Mouse (Mus musculus) lung, embryonic 14.5 days (tissue): Measurements from ENCODE around the gene Map2k7. TPM values are rescaled to one million over a fixed set of nuclear protein-coding genes. Genes with fewer than 3 reads are reported as not detected.

Experiments used
- ATAC-seq: fragments of 200-750 bp; cut with Nextera tagmentation; 2 replicates; pipeline ENCODE4 v1.8.0; 2017; ENCODE audit warnings: mild to moderate bottlenecking, moderate TSS enrichment, moderate library complexity; ENCODE audit not compliant: insufficient read depth
- DNase-seq: peaks from one replicate; pipeline ENCODE4 v3.0.0-alpha.2; 2015
- H3K27ac ChIP-seq: fragments of 300-500 bp; sonication (generic); 2 replicates; pipeline ENCODE4 v1.5.1; 2014; ENCODE audit warnings: low read depth, mild to moderate bottlenecking, moderate library complexity
- H3K27me3 ChIP-seq: fragments of 300-500 bp; sonication (generic); 2 replicates; pipeline ENCODE4 v1.6.1; 2014; ENCODE audit warnings: low read length, control low read depth; ENCODE audit not compliant: insufficient read depth
- H3K36me3 ChIP-seq: fragments of 300-500 bp; sonication (generic); 2 replicates; pipeline ENCODE4 v1.6.1; 2014; ENCODE audit warnings: control low read depth; ENCODE audit not compliant: insufficient read depth
- H3K4me1 ChIP-seq: fragments of 300-500 bp; sonication (generic); 2 replicates; pipeline ENCODE4 v1.6.1; 2014; ENCODE audit warnings: antibody characterized with exemption, control low read depth; ENCODE audit not compliant: insufficient read depth
- H3K4me2 ChIP-seq: fragments of 300-500 bp; sonication (generic); 2 replicates; pipeline ENCODE4 v1.6.1; 2014; ENCODE audit warnings: mild to moderate bottlenecking
- H3K4me3 ChIP-seq: fragments of 300-500 bp; sonication (generic); 2 replicates; pipeline ENCODE4 v1.5.1; 2014; ENCODE audit warnings: low read depth, low read length
- H3K9ac ChIP-seq: fragments of 300-500 bp; sonication (generic); 2 replicates; pipeline ENCODE4 v1.6.1; 2014
- H3K9me3 ChIP-seq: fragments of 300-500 bp; sonication (generic); 2 replicates; pipeline ENCODE4 v1.6.1; 2016; ENCODE audit warnings: low read depth, low read length, control low read depth
- CTCF ChIP-seq: IDR thresholded peaks from 2 replicates; pipeline ENCODE4 v1.5.1; 2016; ENCODE audit warnings: antibody characterized with exemption, low read depth
- WGBS: fragments of 180-500 bp; shearing (Covaris S2); extraction: QIAGEN DNeasy Blood & Tissue Kit; methylation state at CpG from one replicate; pipeline ENCODE4 v1.1.7; 2014; 5-methylcytosine and 5-hydroxymethylcytosine counted together
- polyA plus RNA-seq: library from polyadenylated mRNA; unstranded; fragments of >200 nt; fragmentation: Nextera tagmentation; extraction: Ambion mirVana; gene quantifications from 2 replicates; pipeline ENCODE4 v1.2.1, GENCODE M21; 2014

The Map2k7 gene
- polyA plus RNA-seq, 1 experiment from 2014 or later: 20.9 TPM

DNA sequence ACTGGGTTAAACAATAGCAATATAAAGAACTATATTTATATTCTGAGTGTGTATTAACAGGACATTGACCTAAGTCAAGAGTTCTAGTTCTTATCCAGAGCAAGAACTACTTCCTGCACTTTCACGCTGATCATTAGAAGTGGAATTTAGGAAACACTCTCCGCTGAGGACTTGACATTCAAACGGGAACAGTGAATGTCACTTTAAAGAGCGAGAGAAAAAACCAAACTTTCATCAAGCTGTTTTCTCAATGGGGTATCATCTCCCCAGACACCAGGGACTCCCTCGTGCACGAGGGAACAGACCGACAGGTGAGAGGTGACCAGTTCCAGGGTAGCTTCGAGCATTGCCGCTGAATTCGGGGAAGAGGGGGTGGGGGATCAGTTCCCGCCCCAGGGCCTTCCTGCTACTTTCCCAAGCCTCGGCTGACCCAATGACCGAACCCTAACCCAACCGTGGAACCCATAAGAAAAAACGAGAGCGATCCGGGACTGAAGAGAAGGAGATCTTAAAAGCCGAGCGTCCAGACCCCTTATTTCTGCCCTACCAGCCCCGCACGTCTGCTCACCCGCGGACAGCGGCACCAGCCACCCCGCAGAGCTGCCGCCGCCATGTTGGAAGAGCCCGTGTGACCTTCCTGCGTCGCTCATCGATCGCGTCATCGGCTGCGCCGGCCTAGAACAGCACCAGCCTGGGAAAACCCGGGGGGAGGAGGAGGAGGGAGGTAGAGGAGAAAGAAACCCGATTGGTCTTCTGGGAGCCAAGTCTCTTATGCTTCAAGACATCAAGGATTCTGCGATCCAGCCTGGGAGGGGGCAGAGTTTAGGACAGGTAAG, 37.0 kb downstream of the Map2k7 start, which contains the start of gene Timm44:
Gene Timm44, minus strand, starts transcription at position 639 of the 836 bp plus-strand sequence.
- ATAC-seq: peak; percentile 98
- Histone ChIP-seq H3K9me3 (no peaks in the 10 kb centered on the region), H3K27ac (peak within 1 kb of the TSS; percentile 60), H3K9ac (peak within 1 kb of the TSS; percentile 86), H3K4me1 (no peaks in the 10 kb centered on the region; the same call in 1 of the 2 replicates), H3K36me3 (peaks cover 33% of the 10 kb centered on the region), H3K27me3 (no peaks in the 10 kb centered on the region), H3K4me3 (peak within 1 kb of the TSS; percentile 82), H3K4me2 (peak within 1 kb of the TSS; percentile 81)
- WGBS: under 1% methylated on average over 39 of the region's 39 CpGs
- peak; percentile 98 for DNase-seq
- no peak for TF ChIP-seq CTCF

DNA sequence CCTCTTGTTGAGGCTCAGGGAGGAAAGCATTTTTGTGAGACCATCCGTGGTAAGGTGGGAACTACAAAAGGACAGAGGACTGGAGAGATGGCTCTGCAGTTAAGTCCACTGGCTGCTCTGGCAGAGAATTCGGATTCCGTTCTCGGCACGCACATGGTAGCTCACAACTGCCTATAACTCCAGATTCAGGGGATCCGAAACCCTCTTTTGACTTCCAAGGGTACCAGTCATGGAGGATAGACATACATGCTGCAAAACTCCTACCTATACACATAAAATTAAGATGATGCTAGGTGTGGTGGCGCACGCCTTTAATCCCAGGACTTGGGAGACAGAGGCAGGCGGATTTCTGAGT, 37.5 kb downstream of the Map2k7 start:
- Histone ChIP-seq H3K27me3 (no peaks in the 10 kb centered on the region), H3K4me3 (peak overlapping the region; percentile 82), H3K4me1 (no peaks in the 10 kb centered on the region; the same call in 1 of the 2 replicates), H3K4me2 (peak overlapping the region; percentile 81), H3K27ac (peak overlapping the region; percentile 60; the same call in 1 of the 2 replicates), H3K9me3 (no peaks in the 10 kb centered on the region), H3K36me3 (peaks cover 27% of the 10 kb centered on the region), H3K9ac (peak overlapping the region; percentile 86)
- DNase-seq: no peak
- no peak for ATAC-seq
- no peak for TF ChIP-seq CTCF
- WGBS: 25% methylated on average over 9 of the region's 9 CpGs

DNA sequence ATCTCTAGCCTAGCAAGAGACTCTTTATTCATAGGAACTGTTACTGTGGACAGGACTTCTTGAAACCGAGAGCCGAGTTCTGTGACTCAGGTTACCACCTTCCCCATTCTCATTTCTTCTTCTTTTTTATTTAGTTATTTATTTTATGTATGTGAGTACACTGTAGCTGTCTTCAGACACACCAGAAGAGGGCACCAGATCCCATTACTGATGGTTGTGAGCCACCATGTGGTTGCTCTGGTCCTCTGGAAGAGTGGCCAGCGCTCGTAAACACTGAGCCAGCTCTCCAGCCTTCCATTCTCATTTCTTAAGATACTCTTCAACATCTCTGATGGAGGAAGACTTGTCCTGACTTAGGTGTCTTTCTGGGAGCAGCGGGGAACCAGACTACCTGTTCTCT, 54.2 kb downstream of the Map2k7 start:
- no peaks in the 10 kb centered on the region for H3K27me3 ChIP-seq
- WGBS: 91% methylated on average over 5 of the region's 5 CpGs
- no peaks in the 10 kb centered on the region for H3K9me3 ChIP-seq
- no peak overlapping the region for H3K4me2 ChIP-seq
- DNase-seq: no peak
- H3K4me1 ChIP-seq: no peaks in the 10 kb centered on the region
- H3K4me3 ChIP-seq: no peak overlapping the region
- no peak for ATAC-seq
- H3K27ac ChIP-seq: no peak overlapping the region
- H3K9ac ChIP-seq: no peak overlapping the region
- TF ChIP-seq CTCF: 0 out of 2 replicates have a peak, but pooled peaks have one; percentile 7
- peaks cover 98% of the 10 kb centered on the region for H3K36me3 ChIP-seq

Other genes with a start within 250 kb of the Map2k7 start
- gene Cd209f, start 132.9 kb upstream of the Map2k7 start, polyA plus RNA-seq: not detected in 2 replicates
- gene Cd209g, start 104.6 kb upstream of the Map2k7 start, polyA plus RNA-seq: not detected in 2 replicates
- gene Evi5l, start 72.2 kb upstream of the Map2k7 start, polyA plus RNA-seq: 21.7 and 26.8 TPM in 2 replicates
- 9.7 TPM in 2 replicates for gene Prr36, start 21.3 kb upstream of the Map2k7 start, polyA plus RNA-seq
- 1.9 and 2.3 TPM in 2 replicates for gene Lrrc8e, start 11.9 kb upstream of the Map2k7 start, polyA plus RNA-seq
- gene Gm49320, start 125 bp downstream of the Map2k7 start, polyA plus RNA-seq: 1.2 and 1.5 TPM in 2 replicates
- gene Tgfbr3l, start 9.5 kb downstream of the Map2k7 start, polyA plus RNA-seq: 2.0 and 3.2 TPM in 2 replicates
- 60.6 and 63.5 TPM in 2 replicates for gene Snapc2, start 14.3 kb downstream of the Map2k7 start, polyA plus RNA-seq
- gene Ctxn1, start 20.5 kb downstream of the Map2k7 start, polyA plus RNA-seq: 65.7 and 80.7 TPM in 2 replicates
- gene Timm44, start 37.2 kb downstream of the Map2k7 start, polyA plus RNA-seq: 74.9 and 77.0 TPM in 2 replicates
- gene Ccl25, start 86.5 kb downstream of the Map2k7 start, polyA plus RNA-seq: 16.2 and 16.4 TPM in 2 replicates
- gene Elavl1, start 86.7 kb downstream of the Map2k7 start, polyA plus RNA-seq: 307 and 319 TPM in 2 replicates